Mouse (Mus musculus): ENCODE measurements around the gene Cd59a.

The Cd59a gene

DNA sequence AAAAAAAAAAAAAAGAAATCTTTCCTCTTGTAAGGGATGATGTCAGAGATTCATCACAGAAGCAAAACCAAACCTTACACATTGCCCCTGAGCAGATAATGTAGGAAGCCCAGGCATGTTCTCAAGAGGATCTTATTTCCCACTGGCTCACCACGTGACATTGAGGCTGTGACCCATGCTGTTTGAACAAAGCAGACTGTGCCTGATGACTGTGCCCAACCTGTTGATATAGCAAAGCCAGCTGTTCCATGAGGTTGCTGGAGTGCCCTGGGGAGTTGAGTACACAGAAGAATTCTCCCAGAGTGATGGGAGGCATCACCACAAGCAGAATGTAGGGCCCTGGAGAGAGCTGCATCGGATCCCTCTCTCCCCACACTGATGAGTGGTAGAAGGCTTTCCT is 40.3 kb downstream of the Cd59a start:
- no peak for DNase-seq (ENCODE audit: low spot score)

GRCm38 (mm10) chr2:104142140-104142539 is 46.5 kb downstream of the Cd59a start:
- DNase-seq (ENCODE audit: low spot score), result no peak

DNA sequence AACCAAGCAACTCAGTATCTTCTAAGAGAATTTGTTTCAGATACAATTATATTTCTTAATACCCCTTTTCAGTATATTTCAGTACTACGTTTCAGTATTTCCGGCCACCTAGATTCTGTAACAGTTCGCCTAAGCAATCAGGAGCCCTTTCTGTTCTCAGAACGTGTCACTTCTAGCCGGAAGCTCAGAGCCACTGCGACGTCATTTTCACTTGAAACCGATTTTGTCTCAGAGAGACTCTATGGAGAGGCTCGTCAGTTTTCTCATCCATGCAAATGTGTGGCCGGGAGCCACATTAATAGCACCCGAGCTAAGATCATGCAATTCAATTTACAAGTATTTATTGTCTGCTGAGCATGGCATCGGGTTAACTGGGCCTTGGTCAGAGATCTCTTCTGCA is 48.4 kb downstream of the Cd59a start:
- no peak for DNase-seq (ENCODE audit: low spot score)

DNA sequence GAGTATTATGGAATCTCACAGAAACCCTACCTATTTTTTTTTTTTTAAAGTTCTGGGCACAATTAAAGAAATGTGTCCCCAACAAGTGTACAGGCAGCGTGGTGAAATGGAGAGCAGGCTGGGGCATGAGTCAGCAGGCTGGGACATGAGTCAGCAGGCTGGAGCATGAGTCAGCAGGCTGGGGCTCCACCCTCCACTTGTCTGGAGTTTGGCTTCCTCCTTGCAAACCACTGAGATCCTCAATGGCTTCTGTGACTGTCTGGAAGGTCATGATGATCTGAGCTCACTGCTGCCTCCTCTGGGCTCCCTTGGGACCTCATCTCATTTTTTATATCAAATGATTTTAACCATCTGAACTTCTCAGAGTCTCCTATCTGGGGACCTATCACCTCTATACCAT is 50.4 kb downstream of the Cd59a start:
- DNase-seq (ENCODE audit: low spot score), result peak; percentile 37

DNA sequence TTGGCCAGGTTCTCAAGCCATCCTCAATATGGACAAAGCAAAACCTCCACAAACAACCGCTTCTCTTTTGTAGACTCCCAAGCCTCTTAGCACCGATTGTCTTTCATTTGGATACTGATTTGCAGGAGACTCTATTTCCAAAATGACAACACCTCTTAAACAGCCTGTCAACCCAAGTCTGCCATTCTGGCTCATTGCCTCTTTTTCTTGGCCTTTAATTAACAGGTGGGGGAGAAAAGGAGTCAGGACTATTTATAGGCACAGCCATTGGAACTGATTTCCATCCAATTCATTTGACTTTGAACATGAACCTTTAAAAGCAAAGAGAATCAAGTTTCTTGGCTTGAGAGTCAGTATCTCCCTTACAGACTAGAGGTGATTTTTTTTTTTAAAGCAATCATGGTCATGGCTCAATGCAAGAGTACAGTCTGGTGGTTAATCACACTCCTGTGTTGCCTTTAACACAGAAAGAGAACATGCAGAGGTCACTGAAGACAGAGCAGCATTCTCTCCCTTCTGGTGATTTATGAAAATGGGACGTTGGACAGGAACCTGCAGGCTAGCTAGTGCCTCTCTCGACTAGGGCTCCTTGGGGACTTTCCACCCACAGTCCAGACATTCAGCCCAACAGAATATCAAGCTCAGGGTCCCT is 52.4 kb downstream of the Cd59a start:
- DNase-seq (ENCODE audit: low spot score), result no peak

- no peak for DNase-seq (ENCODE audit: low spot score)
Measured at GRCm38 (mm10) chr2:104150608-104151397, 55.2 kb downstream of the Cd59a start.

DNA sequence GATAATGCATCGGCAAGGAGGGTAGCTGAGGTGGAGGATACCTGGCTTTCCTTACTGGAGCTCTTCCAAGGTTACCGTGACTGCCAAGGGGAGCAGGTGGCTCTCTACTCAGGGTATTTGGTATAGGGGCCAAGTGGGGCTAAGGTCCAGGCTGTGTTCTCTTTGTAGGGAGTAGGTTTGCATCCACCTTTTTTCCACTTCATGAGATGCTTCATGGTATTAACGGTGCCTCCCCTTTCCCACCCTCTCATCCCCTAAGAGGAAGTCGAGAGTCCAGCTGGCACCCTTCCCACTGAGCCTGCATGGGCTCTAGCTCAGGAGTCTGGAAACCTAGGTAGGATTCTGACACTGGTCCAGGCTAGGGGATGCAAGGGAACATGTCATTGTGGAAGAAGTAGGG is 57.7 kb downstream of the Cd59a start:
- no peak for DNase-seq (ENCODE audit: low spot score)

DNA sequence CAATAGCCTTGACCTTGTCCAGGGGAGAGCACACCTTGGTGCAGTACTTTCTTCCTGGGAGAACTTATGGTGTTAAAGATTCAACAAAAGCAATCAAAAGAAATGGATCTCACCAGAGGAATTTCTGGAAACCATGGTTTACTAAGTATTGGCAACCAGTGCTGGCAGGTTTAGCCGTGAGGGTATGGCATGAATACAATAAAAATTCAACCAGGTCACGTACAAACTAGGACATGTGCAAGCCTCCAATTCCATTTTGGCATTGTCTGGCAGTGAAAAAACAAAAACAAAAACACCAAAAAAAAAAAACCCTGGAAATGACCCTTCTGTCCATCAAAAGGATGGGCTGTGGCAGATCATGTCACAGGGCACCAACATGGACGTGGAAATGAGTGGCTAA is 58.3 kb downstream of the Cd59a start:
- DNase-seq (ENCODE audit: low spot score), result no peak

DNA sequence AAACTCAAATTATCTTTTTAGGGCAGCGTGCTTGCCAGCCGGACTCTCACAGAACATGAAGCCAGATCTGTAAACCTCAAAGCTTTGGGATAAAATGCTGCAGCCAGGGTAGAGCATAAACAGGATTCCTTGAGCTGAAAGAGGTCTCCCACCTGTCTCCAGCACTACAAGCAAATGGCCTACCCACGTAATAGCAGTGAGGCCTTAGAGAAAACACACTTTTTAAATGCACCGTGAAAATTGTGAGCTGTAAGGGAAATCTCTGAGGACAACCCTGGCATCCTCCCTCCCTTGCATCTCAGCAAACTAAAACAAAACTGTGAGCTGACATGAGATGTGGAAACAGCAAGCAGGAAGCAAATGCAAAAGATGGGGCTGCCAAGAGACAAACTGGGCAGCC is 62.2 kb downstream of the Cd59a start:
- DNase-seq (ENCODE audit: low spot score), result no peak

DNA sequence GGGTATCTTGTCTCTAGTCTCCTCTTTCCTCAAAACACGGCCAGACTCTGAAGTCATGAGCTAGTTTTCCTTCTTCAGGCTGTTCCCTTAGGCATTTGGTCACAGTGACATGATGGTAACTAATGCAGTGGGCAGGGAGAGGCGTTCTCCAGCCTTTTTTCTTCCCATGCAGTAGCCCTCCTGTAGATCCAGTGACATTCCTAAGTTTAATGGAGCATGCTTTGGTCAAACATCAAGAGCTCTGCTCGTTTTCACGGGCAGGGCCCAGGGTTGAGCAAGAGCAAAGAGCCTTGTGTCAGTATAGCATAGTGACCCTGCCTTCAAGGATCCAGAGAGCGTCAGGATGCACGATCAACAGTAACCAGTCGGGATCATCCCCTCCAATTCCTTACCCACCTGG is 67.8 kb downstream of the Cd59a start:
- DNase-seq (ENCODE audit: low spot score), result no peak

DNA sequence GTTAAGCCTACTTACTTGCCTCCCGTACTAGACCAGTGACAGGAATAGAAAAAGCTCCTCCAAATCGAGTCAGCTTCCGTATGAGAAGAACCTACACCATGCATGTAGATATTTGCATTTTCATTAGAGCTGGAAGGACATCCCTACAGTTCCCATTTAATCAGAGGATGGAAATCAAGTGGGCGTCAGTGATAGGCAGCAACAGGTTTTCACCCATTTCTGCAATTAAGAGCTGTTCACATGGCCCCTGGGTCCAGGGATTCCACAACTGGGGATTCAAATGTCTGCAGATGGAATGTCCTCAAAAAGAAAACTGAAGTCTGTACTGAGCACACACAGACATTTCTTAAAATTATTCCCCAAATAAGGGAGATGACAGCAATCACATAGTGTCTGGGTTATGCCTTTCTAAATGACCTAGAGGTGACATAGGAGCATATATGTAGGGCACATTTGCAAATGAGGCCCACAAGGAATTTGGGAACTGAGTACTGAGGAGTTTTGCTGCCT is 68.4 kb downstream of the Cd59a start:
- no peak for DNase-seq (ENCODE audit: low spot score)

Measured in retina, embryonic 14.5 days (tissue).